Mouse (Mus musculus): ENCODE measurements around the gene Aspa. TPM values are rescaled to one million over a fixed set of nuclear protein-coding genes. Genes with fewer than 3 reads are reported as not detected.
"Not testable (repeated sequence)": the region's sequence is repeated elsewhere in the genome, so short reads cannot be mapped to it uniquely, and the experiment has no call there.

Gene Aspa
- polyA plus RNA-seq, 1 experiment = 0.08 TPM

GRCm38 (mm10) chr11:73323906-73324830 is 5.2 kb downstream of the Aspa start:
- no peak overlapping the region for H3K4me3 ChIP-seq (ENCODE audit: extremely low read depth, insufficient read depth, insufficient read length)
- no peaks in the 10 kb centered on the region for H3K27me3 ChIP-seq (ENCODE audit: control insufficient read depth, insufficient read depth, low read length)
- no peaks in the 10 kb centered on the region for H3K36me3 ChIP-seq (ENCODE audit: control insufficient read depth, insufficient read depth, low read length)
- TF ChIP-seq POLR2A (IDR thresholded peaks at IDR 0.05; ENCODE audit: low read depth, low read length) = no peak
- TF ChIP-seq CTCF (IDR thresholded peaks at IDR 0.05; ENCODE audit: extremely low read depth, insufficient read depth, insufficient read length, insufficient replicate concordance) = no peak
- H3K27ac ChIP-seq (ENCODE audit: insufficient read depth, low read length) = no peak overlapping the region
- DNase-seq (ENCODE audit: low read depth in 1 of 2, low spot score in 2 of 2) = no peak
- H3K4me1 ChIP-seq (ENCODE audit: control insufficient read depth, insufficient read depth, insufficient read length) = no peaks in the 10 kb centered on the region
- 64% methylated on average over 9 of the region's 9 CpGs for WGBS

- not testable (repeated sequence) for H3K27ac ChIP-seq (ENCODE audit: insufficient read depth, low read length); H3K27me3 ChIP-seq (ENCODE audit: control insufficient read depth, insufficient read depth, low read length); H3K36me3 ChIP-seq (ENCODE audit: control insufficient read depth, insufficient read depth, low read length); DNase-seq (ENCODE audit: low read depth in 1 of 2, low spot score in 2 of 2); H3K4me3 ChIP-seq (ENCODE audit: extremely low read depth, insufficient read depth, insufficient read length); H3K4me1 ChIP-seq (ENCODE audit: control insufficient read depth, insufficient read depth, insufficient read length)
- WGBS = 89% methylated on average over 13 of the region's 13 CpGs
These were observed 8.3 kb downstream of the Aspa start for GRCm38 (mm10) chr11:73321064-73321463.

GRCm38 (mm10) chr11:73318581-73318980 is 10.8 kb downstream of the Aspa start:
- H3K4me3 ChIP-seq (ENCODE audit: extremely low read depth, insufficient read depth, insufficient read length); H3K27ac ChIP-seq (ENCODE audit: insufficient read depth, low read length); H3K4me1 ChIP-seq (ENCODE audit: control insufficient read depth, insufficient read depth, insufficient read length); H3K36me3 ChIP-seq (ENCODE audit: control insufficient read depth, insufficient read depth, low read length); H3K27me3 ChIP-seq (ENCODE audit: control insufficient read depth, insufficient read depth, low read length); DNase-seq (ENCODE audit: low read depth in 1 of 2, low spot score in 2 of 2): not testable (repeated sequence)
- WGBS = 77% methylated on average over 2 of the region's 2 CpGs

- no peaks in the 10 kb centered on the region for H3K4me1 ChIP-seq (ENCODE audit: control insufficient read depth, insufficient read depth, insufficient read length)
- H3K27ac ChIP-seq (ENCODE audit: insufficient read depth, low read length) = no peak overlapping the region
- WGBS = 61% methylated on average over 3 of the region's 3 CpGs
- DNase-seq (ENCODE audit: low read depth in 1 of 2, low spot score in 2 of 2) = no peak
- H3K4me3 ChIP-seq (ENCODE audit: extremely low read depth, insufficient read depth, insufficient read length) = no peak overlapping the region
- H3K36me3 ChIP-seq (ENCODE audit: control insufficient read depth, insufficient read depth, low read length) = no peaks in the 10 kb centered on the region
- no peaks in the 10 kb centered on the region for H3K27me3 ChIP-seq (ENCODE audit: control insufficient read depth, insufficient read depth, low read length)
- TF ChIP-seq POLR2A (IDR thresholded peaks at IDR 0.05; ENCODE audit: low read depth, low read length) = no peak
- no peak for TF ChIP-seq CTCF (IDR thresholded peaks at IDR 0.05; ENCODE audit: extremely low read depth, insufficient read depth, insufficient read length, insufficient replicate concordance)
These were observed 13.4 kb downstream of the Aspa start for GRCm38 (mm10) chr11:73315961-73316360.

- H3K4me1 ChIP-seq (ENCODE audit: control insufficient read depth, insufficient read depth, insufficient read length) = no peaks in the 10 kb centered on the region
- no peak for DNase-seq (ENCODE audit: low read depth in 1 of 2, low spot score in 2 of 2)
- TF ChIP-seq POLR2A (IDR thresholded peaks at IDR 0.05; ENCODE audit: low read depth, low read length) (no peak), CTCF (IDR thresholded peaks at IDR 0.05; ENCODE audit: extremely low read depth, insufficient read depth, insufficient read length, insufficient replicate concordance) (no peak)
- no peaks in the 10 kb centered on the region for H3K27me3 ChIP-seq (ENCODE audit: control insufficient read depth, insufficient read depth, low read length)
- WGBS = 77% methylated on average over 2 of the region's 2 CpGs
- no peak overlapping the region for H3K27ac ChIP-seq (ENCODE audit: insufficient read depth, low read length)
- no peaks in the 10 kb centered on the region for H3K36me3 ChIP-seq (ENCODE audit: control insufficient read depth, insufficient read depth, low read length)
- no peak overlapping the region for H3K4me3 ChIP-seq (ENCODE audit: extremely low read depth, insufficient read depth, insufficient read length)
These were observed 26.3 kb downstream of the Aspa start for GRCm38 (mm10) chr11:73303123-73303522.

GRCm38 (mm10) chr11:73289621-73290020 is 39.8 kb downstream of the Aspa start:
- Histone ChIP-seq H3K36me3 (ENCODE audit: control insufficient read depth, insufficient read depth, low read length) (no peaks in the 10 kb centered on the region), H3K27ac (ENCODE audit: insufficient read depth, low read length) (no peak overlapping the region), H3K27me3 (ENCODE audit: control insufficient read depth, insufficient read depth, low read length) (no peaks in the 10 kb centered on the region), H3K4me3 (ENCODE audit: extremely low read depth, insufficient read depth, insufficient read length) (no peak overlapping the region), H3K4me1 (ENCODE audit: control insufficient read depth, insufficient read depth, insufficient read length) (no peaks in the 10 kb centered on the region)
- no peak for TF ChIP-seq CTCF (IDR thresholded peaks at IDR 0.05; ENCODE audit: extremely low read depth, insufficient read depth, insufficient read length, insufficient replicate concordance)
- 84% methylated on average over 1 of the region's 1 CpGs for WGBS
- DNase-seq (ENCODE audit: low read depth in 1 of 2, low spot score in 2 of 2) = no peak

GRCm38 (mm10) chr11:73284351-73284750 is 45.0 kb downstream of the Aspa start:
- no peak for DNase-seq (ENCODE audit: low read depth in 1 of 2, low spot score in 2 of 2)
- Histone ChIP-seq H3K27me3 (ENCODE audit: control insufficient read depth, insufficient read depth, low read length) (no peaks in the 10 kb centered on the region), H3K4me3 (ENCODE audit: extremely low read depth, insufficient read depth, insufficient read length) (no peak overlapping the region), H3K4me1 (ENCODE audit: control insufficient read depth, insufficient read depth, insufficient read length) (no peaks in the 10 kb centered on the region), H3K27ac (ENCODE audit: insufficient read depth, low read length) (no peak overlapping the region), H3K36me3 (ENCODE audit: control insufficient read depth, insufficient read depth, low read length) (no peaks in the 10 kb centered on the region)
- TF ChIP-seq CTCF (IDR thresholded peaks at IDR 0.05; ENCODE audit: extremely low read depth, insufficient read depth, insufficient read length, insufficient replicate concordance) = no peak
- TF ChIP-seq POLR2A (IDR thresholded peaks at IDR 0.05; ENCODE audit: low read depth, low read length) = no peak

All from spleen, adult 2 months (tissue).